ENCODE assay signal across 11 mouse cellular contexts in the genomic region with DNA sequence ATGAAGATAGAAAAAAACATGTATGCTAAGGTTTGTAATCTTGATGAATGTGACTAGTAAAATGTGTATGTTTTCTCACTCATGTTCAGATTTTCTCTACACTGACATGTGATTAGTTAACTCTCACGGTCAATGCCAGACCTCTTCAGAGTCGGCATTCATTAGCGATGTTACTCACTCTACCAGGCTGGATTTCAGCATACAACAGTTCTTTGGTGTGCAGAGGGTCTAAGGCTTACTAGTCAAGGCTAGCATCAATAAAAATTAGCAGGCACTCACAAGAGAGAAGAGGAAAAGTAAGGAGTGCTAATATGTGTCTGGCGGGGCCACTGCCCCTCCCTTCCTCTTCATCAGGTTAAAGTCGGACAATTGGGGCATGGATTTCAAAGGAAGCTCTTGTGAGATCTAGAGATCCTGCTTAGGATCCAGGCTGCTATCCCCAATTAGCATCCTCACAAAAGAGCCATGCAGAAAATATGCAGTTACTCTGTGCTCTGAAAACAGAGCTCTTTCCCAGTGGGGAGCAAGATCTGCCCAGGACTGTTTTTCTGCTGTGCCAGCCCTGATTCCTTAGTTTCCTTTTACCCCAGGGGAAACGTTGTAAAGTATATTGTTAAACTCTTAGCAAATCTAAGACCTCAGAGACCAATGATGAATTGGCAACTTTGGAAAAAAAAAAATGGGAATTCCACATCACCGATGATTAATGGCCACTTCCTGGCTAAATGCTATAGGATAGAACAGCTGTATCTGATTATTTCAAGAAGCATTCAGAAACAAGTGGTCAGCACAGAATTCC. TPM values are rescaled to one million over a fixed set of nuclear protein-coding genes. Genes with fewer than 3 reads are reported as not detected.
DNase-seq lines count a peak whose midpoint lies in the region; ATAC-seq and TF ChIP-seq lines count a peak whose summit lies in the region.
"Had no signal": no experiment of that assay in that cellular context is flagged by ENCODE, and none has a peak within 500 bp of the region (broad histone marks: within the 10 kb centered on the region; RNA-seq: fewer than 3 reads in every experiment).

No protein-coding gene starts in this region.

- H3K4me2 ChIP-seq in heart, embryonic 15.5 days = 0 out of 2 replicates have a peak overlapping the region, but pooled peaks have one; percentile 40
- peak overlapping the region; percentile 30 for H3K4me2 ChIP-seq in midbrain, embryonic 13.5 days (replicated peaks)
- H3K4me2 ChIP-seq: liver, embryonic 13.5 days had no signal

- no peaks in the 10 kb centered on the region for H3K9me3 ChIP-seq in heart, embryonic 15.5 days (replicated peaks)
- H3K9me3 ChIP-seq in midbrain, embryonic 13.5 days = no peaks in the 10 kb centered on the region
- H3K9me3 ChIP-seq: liver, embryonic 13.5 days had no signal

- intact Hi-C loops in heart, adult 2 months (cut with DNase I) = no loop called here

- WGBS in heart, embryonic 15.5 days = 49% methylated on average over 7 of the region's 7 CpGs
- 58% methylated on average over 7 of the region's 7 CpGs for WGBS in heart, adult 2 months
- WGBS in midbrain, embryonic 13.5 days = 11% methylated on average over 7 of the region's 7 CpGs

- TF ChIP-seq EP300 in heart, adult 2 months (IDR thresholded peaks at IDR 0.05; ENCODE audit: insufficient read depth, low read depth, low read length) = no peak

- no peak for TF ChIP-seq POLR2A in heart, adult 2 months (IDR thresholded peaks at IDR 0.05; ENCODE audit: insufficient read depth, low read depth, low read length)
- no peak for TF ChIP-seq POLR2A in cortical plate, adult 2 months (IDR thresholded peaks at IDR 0.05; ENCODE audit: extremely low read depth, insufficient read depth, low read length)

- peaks cover 15% of the 10 kb centered on the region for H3K4me1 ChIP-seq in heart, embryonic 15.5 days (replicated peaks)
- peaks cover 4% of the 10 kb centered on the region for H3K4me1 ChIP-seq in heart, adult 2 months (ENCODE audit: control insufficient read depth, insufficient read depth, low read length)
- H3K4me1 ChIP-seq in cortical plate, adult 2 months (ENCODE audit: control insufficient read depth, insufficient read depth, low read length) = no peaks in the 10 kb centered on the region; the same call in 1 of the 2 replicates
- H3K4me1 ChIP-seq in midbrain, embryonic 13.5 days (replicated peaks) = peaks cover 22% of the 10 kb centered on the region

- H3K79me2 ChIP-seq in heart, adult 2 months (replicated peaks; ENCODE audit: control insufficient read depth, insufficient read depth, low read length) = no peaks in the 10 kb centered on the region

- no peaks in the 10 kb centered on the region for H3K27me3 ChIP-seq in heart, embryonic 15.5 days
- no peaks in the 10 kb centered on the region for H3K27me3 ChIP-seq in heart, adult 2 months (ENCODE audit: control insufficient read depth, insufficient read depth, low read length)
- H3K27me3 ChIP-seq in midbrain, embryonic 13.5 days = no peaks in the 10 kb centered on the region
- H3K27me3 ChIP-seq: liver, embryonic 13.5 days had no signal

- no peak overlapping the region for H3K9ac ChIP-seq in heart, embryonic 15.5 days
- H3K9ac ChIP-seq in heart, adult 2 months (ENCODE audit: low read depth, low read length) = no peak overlapping the region
- no peak overlapping the region for H3K9ac ChIP-seq in midbrain, embryonic 13.5 days (replicated peaks)
- H3K9ac ChIP-seq: liver, embryonic 13.5 days had no signal

- no peak for DNase-seq in heart, adult 2 months
- peak; percentile 72 for DNase-seq in forelimb bud, embryonic 11.5 days (ENCODE audit: low read depth, low spot score)
- DNase-seq in c-Kit-positive CD71-positive TER-119-positive erythroid progenitor cells, embryonic 14.5 days (ENCODE audit: low spot score) = no peak
- no peak for DNase-seq in right cerebral cortex, postnatal 36 days (ENCODE audit: low spot score in 2 of 2)
- no peak for DNase-seq in MN1 (ENCODE audit: low spot score)
- DNase-seq: liver, embryonic 13.5 days had no signal

- H3K4me3 ChIP-seq in heart, embryonic 15.5 days = no peak overlapping the region
- H3K4me3 ChIP-seq in heart, adult 2 months = no peak overlapping the region
- H3K4me3 ChIP-seq in cortical plate, adult 2 months (ENCODE audit: insufficient read depth, low read length) = no peak overlapping the region
- H3K4me3 ChIP-seq in midbrain, embryonic 13.5 days (replicated peaks) = no peak overlapping the region
- H3K4me3 ChIP-seq: liver, embryonic 13.5 days had no signal

- H3K27ac ChIP-seq in heart, embryonic 15.5 days = peak overlapping the region; percentile 72
- no peak overlapping the region for H3K27ac ChIP-seq in heart, adult 2 months
- 0 out of 2 replicates have a peak overlapping the region, but pooled peaks have one; percentile 19 for H3K27ac ChIP-seq in cortical plate, adult 2 months (ENCODE audit: insufficient read depth, low read length)
- peak overlapping the region; percentile 63 for H3K27ac ChIP-seq in midbrain, embryonic 13.5 days
- H3K27ac ChIP-seq: liver, embryonic 13.5 days had no signal

- ATAC-seq in heart, embryonic 15.5 days (replicated peaks; ENCODE audit: insufficient number of reproducible peaks, insufficient read depth, low FRiP score, low read depth) = no peak
- peak; percentile 73 for ATAC-seq in midbrain, embryonic 13.5 days
- ATAC-seq: CD4-positive, CD25-positive, alpha-beta regulatory T cell, adult 4 months; inflammation-experienced regulatory T-cells, adult 6 months had no signal

- H3K36me3 ChIP-seq in heart, embryonic 15.5 days = peaks cover 35% of the 10 kb centered on the region
- H3K36me3 ChIP-seq in heart, adult 2 months (ENCODE audit: control insufficient read depth, insufficient read depth, low read length) = peaks cover 5% of the 10 kb centered on the region; the same call in 1 of the 2 replicates
- 0 out of 2 replicates have a peak, but pooled peaks cover 4% of the 10 kb centered on the region for H3K36me3 ChIP-seq in midbrain, embryonic 13.5 days

- TF ChIP-seq CTCF in heart, adult 2 months (IDR thresholded peaks at IDR 0.05) = no peak
- TF ChIP-seq CTCF in cortical plate, adult 2 months (IDR thresholded peaks at IDR 0.05; ENCODE audit: extremely low read depth, insufficient read depth, low read length) = no peak

RNA-seq across cellular contexts. Expression of gene Vcam1, which starts 15.8 kb away (rescaled TPM):
- 77.8 and 78.2 TPM in 2 replicates for polyA plus RNA-seq in heart, embryonic 15.5 days (2015; fragmentation: Nextera tagmentation; extraction: Ambion mirVana)
- total RNA-seq in heart, adult 2 months (2021) = 10 to 100 TPM; 14.7 to 15.3 TPM
- polyA plus RNA-seq in heart, adult 2 months (2012; rRNA removed) = 5.8 and 9.6 TPM in 2 replicates
- polyA plus RNA-seq in cortical plate, adult 2 months (2012; rRNA removed) = 17.3 and 17.5 TPM in 2 replicates
- polyA plus RNA-seq in midbrain, embryonic 13.5 days (2015; fragmentation: Nextera tagmentation; extraction: Ambion mirVana) = 38.5 and 44.4 TPM in 2 replicates
